Mouse (Mus musculus): ENCODE measurements around the gene Cntrl. TPM values are rescaled to one million over a fixed set of nuclear protein-coding genes. Genes with fewer than 3 reads are reported as not detected.

Gene Cntrl
- polyA plus RNA-seq, 1 experiment, result 2.6 TPM

- TF ChIP-seq POLR2AphosphoS2 (IDR thresholded peaks at IDR 0.05; ENCODE audit: insufficient read length, low read depth), result no peak
- TF ChIP-seq TCF3 (IDR thresholded peaks at IDR 0.05; ENCODE audit: insufficient read length, low read depth), result no peak
- TF ChIP-seq REST (IDR thresholded peaks at IDR 0.05; ENCODE audit: insufficient read depth, insufficient read length), result no peak
- no peak for TF ChIP-seq SRF (IDR thresholded peaks at IDR 0.05; ENCODE audit: control insufficient read depth, insufficient read length, low read depth)
- TF ChIP-seq TCF12 (IDR thresholded peaks at IDR 0.05; ENCODE audit: insufficient read depth, poor library complexity, severe bottlenecking), result no peak
- TF ChIP-seq MYOD1 (IDR thresholded peaks at IDR 0.05; ENCODE audit: control insufficient read depth in 1 of 3, insufficient read length in 2 of 3, low read depth in 2 of 3), result no peak
- TF ChIP-seq E2F4 (IDR thresholded peaks at IDR 0.05; ENCODE audit: insufficient read depth), result no peak
- no peak for TF ChIP-seq MYOG (IDR thresholded peaks at IDR 0.05; ENCODE audit: control insufficient read depth in 1 of 3, insufficient read depth in 1 of 3, insufficient read length in 2 of 3, low read depth in 2 of 3)
- no peak for TF ChIP-seq MAX (IDR thresholded peaks at IDR 0.05; ENCODE audit: low read depth)
- TF ChIP-seq USF1 (IDR thresholded peaks at IDR 0.05; ENCODE audit: low read depth), result no peak
- TF ChIP-seq CEBPB (IDR thresholded peaks at IDR 0.05; ENCODE audit: insufficient read depth, poor library complexity, severe bottlenecking), result no peak
- Histone ChIP-seq H3K4me2 (ENCODE audit: low read depth) (no peak overlapping the region), H3K79me2 (ENCODE audit: control insufficient read depth, insufficient read depth) (no peaks in the 10 kb centered on the region)
Observed at GRCm38 (mm10) chr2:35166816-35167215, 57.5 kb downstream of the Cntrl start.

GRCm38 (mm10) chr2:35169452-35169851 is 60.2 kb downstream of the Cntrl start:
- H3K27me3 ChIP-seq (ENCODE audit: control insufficient read depth, insufficient read depth, insufficient read length), result no peaks in the 10 kb centered on the region
- no peak overlapping the region for H3K4me2 ChIP-seq (ENCODE audit: low read depth)
- H3K79me2 ChIP-seq (ENCODE audit: control insufficient read depth, insufficient read depth), result no peaks in the 10 kb centered on the region
- TF ChIP-seq MYOG (IDR thresholded peaks at IDR 0.05; ENCODE audit: control insufficient read depth in 1 of 3, insufficient read depth in 1 of 3, insufficient read length in 2 of 3, low read depth in 2 of 3), result peak in 1 of 3 experiments; percentile 55
- no peak for TF ChIP-seq POLR2AphosphoS2 (IDR thresholded peaks at IDR 0.05; ENCODE audit: insufficient read length, low read depth)
- no peak for TF ChIP-seq TCF12 (IDR thresholded peaks at IDR 0.05; ENCODE audit: insufficient read depth, poor library complexity, severe bottlenecking)
- TF ChIP-seq SRF (IDR thresholded peaks at IDR 0.05; ENCODE audit: control insufficient read depth, insufficient read length, low read depth), result no peak
- peak in 1 of 3 experiments; percentile 62 for TF ChIP-seq MYOD1 (IDR thresholded peaks at IDR 0.05; ENCODE audit: control insufficient read depth in 1 of 3, insufficient read length in 2 of 3, low read depth in 2 of 3)
- TF ChIP-seq USF1 (IDR thresholded peaks at IDR 0.05; ENCODE audit: low read depth), result no peak
- TF ChIP-seq CEBPB (IDR thresholded peaks at IDR 0.05; ENCODE audit: insufficient read depth, poor library complexity, severe bottlenecking), result no peak
- no peak for TF ChIP-seq TCF3 (IDR thresholded peaks at IDR 0.05; ENCODE audit: insufficient read length, low read depth)
- TF ChIP-seq REST (IDR thresholded peaks at IDR 0.05; ENCODE audit: insufficient read depth, insufficient read length), result no peak
- TF ChIP-seq POLR2A (IDR thresholded peaks at IDR 0.05; ENCODE audit: insufficient read length, low read depth), result no peak
- H3K36me3 ChIP-seq (ENCODE audit: control insufficient read depth, insufficient read depth), result peaks cover 23% of the 10 kb centered on the region
- H3ac ChIP-seq (ENCODE audit: control insufficient read depth, insufficient read length), result no peak overlapping the region
- H3K4me3 ChIP-seq, result no peak overlapping the region

More at GRCm38 (mm10) chr2:35166816-35167215, 57.5 kb downstream of the Cntrl start:
- Histone ChIP-seq H3K4me3 (no peak overlapping the region), H3K36me3 (ENCODE audit: control insufficient read depth, insufficient read depth) (peaks cover 13% of the 10 kb centered on the region), H3K27me3 (ENCODE audit: control insufficient read depth, insufficient read depth, insufficient read length) (no peaks in the 10 kb centered on the region), H3ac (ENCODE audit: control insufficient read depth, insufficient read length) (no peak overlapping the region)

GRCm38 (mm10) chr2:35171341-35171861 is 62.1 kb downstream of the Cntrl start:
- no peaks in the 10 kb centered on the region for H3K27me3 ChIP-seq (ENCODE audit: control insufficient read depth, insufficient read depth, insufficient read length)
- H3ac ChIP-seq (ENCODE audit: control insufficient read depth, insufficient read length), result no peak overlapping the region
- H3K4me3 ChIP-seq, result no peak overlapping the region
- H3K4me2 ChIP-seq (ENCODE audit: low read depth), result no peak overlapping the region
- no peaks in the 10 kb centered on the region for H3K79me2 ChIP-seq (ENCODE audit: control insufficient read depth, insufficient read depth)
- peaks cover 34% of the 10 kb centered on the region for H3K36me3 ChIP-seq (ENCODE audit: control insufficient read depth, insufficient read depth)
- no peak for TF ChIP-seq REST (IDR thresholded peaks at IDR 0.05; ENCODE audit: insufficient read depth, insufficient read length)
- no peak for TF ChIP-seq MYOG (IDR thresholded peaks at IDR 0.05; ENCODE audit: control insufficient read depth in 1 of 3, insufficient read depth in 1 of 3, insufficient read length in 2 of 3, low read depth in 2 of 3)
- no peak for TF ChIP-seq CEBPB (IDR thresholded peaks at IDR 0.05; ENCODE audit: insufficient read depth, poor library complexity, severe bottlenecking)
- TF ChIP-seq MYOD1 (IDR thresholded peaks at IDR 0.05; ENCODE audit: control insufficient read depth in 1 of 3, insufficient read length in 2 of 3, low read depth in 2 of 3), result no peak
- no peak for TF ChIP-seq POLR2AphosphoS2 (IDR thresholded peaks at IDR 0.05; ENCODE audit: insufficient read length, low read depth)
- no peak for TF ChIP-seq SRF (IDR thresholded peaks at IDR 0.05; ENCODE audit: control insufficient read depth, insufficient read length, low read depth)
- TF ChIP-seq USF1 (IDR thresholded peaks at IDR 0.05; ENCODE audit: low read depth), result no peak
- no peak for TF ChIP-seq TCF3 (IDR thresholded peaks at IDR 0.05; ENCODE audit: insufficient read length, low read depth)
- no peak for TF ChIP-seq TCF12 (IDR thresholded peaks at IDR 0.05; ENCODE audit: insufficient read depth, poor library complexity, severe bottlenecking)
- TF ChIP-seq MAX (IDR thresholded peaks at IDR 0.05; ENCODE audit: low read depth), result no peak
- no peak for TF ChIP-seq POLR2A (IDR thresholded peaks at IDR 0.05; ENCODE audit: insufficient read length, low read depth)
- no peak for TF ChIP-seq E2F4 (IDR thresholded peaks at IDR 0.05; ENCODE audit: insufficient read depth)

- no peak overlapping the region for H3K4me2 ChIP-seq (ENCODE audit: low read depth)
- H3ac ChIP-seq (ENCODE audit: control insufficient read depth, insufficient read length), result no peak overlapping the region
- no peaks in the 10 kb centered on the region for H3K27me3 ChIP-seq (ENCODE audit: control insufficient read depth, insufficient read depth, insufficient read length)
- H3K4me3 ChIP-seq, result no peak overlapping the region
- H3K36me3 ChIP-seq (ENCODE audit: control insufficient read depth, insufficient read depth), result peaks cover 38% of the 10 kb centered on the region
- H3K79me2 ChIP-seq (ENCODE audit: control insufficient read depth, insufficient read depth), result no peaks in the 10 kb centered on the region
- TF ChIP-seq SRF (IDR thresholded peaks at IDR 0.05; ENCODE audit: control insufficient read depth, insufficient read length, low read depth), result no peak
- TF ChIP-seq USF1 (IDR thresholded peaks at IDR 0.05; ENCODE audit: low read depth), result no peak
- TF ChIP-seq MYOG (IDR thresholded peaks at IDR 0.05; ENCODE audit: control insufficient read depth in 1 of 3, insufficient read depth in 1 of 3, insufficient read length in 2 of 3, low read depth in 2 of 3), result no peak
- no peak for TF ChIP-seq MAX (IDR thresholded peaks at IDR 0.05; ENCODE audit: low read depth)
- no peak for TF ChIP-seq MYOD1 (IDR thresholded peaks at IDR 0.05; ENCODE audit: control insufficient read depth in 1 of 3, insufficient read length in 2 of 3, low read depth in 2 of 3)
- TF ChIP-seq POLR2A (IDR thresholded peaks at IDR 0.05; ENCODE audit: insufficient read length, low read depth), result no peak
- TF ChIP-seq TCF3 (IDR thresholded peaks at IDR 0.05; ENCODE audit: insufficient read length, low read depth), result no peak
- no peak for TF ChIP-seq E2F4 (IDR thresholded peaks at IDR 0.05; ENCODE audit: insufficient read depth)
- no peak for TF ChIP-seq TCF12 (IDR thresholded peaks at IDR 0.05; ENCODE audit: insufficient read depth, poor library complexity, severe bottlenecking)
- TF ChIP-seq REST (IDR thresholded peaks at IDR 0.05; ENCODE audit: insufficient read depth, insufficient read length), result no peak
- no peak for TF ChIP-seq POLR2AphosphoS2 (IDR thresholded peaks at IDR 0.05; ENCODE audit: insufficient read length, low read depth)
- TF ChIP-seq CEBPB (IDR thresholded peaks at IDR 0.05; ENCODE audit: insufficient read depth, poor library complexity, severe bottlenecking), result no peak
Observed at GRCm38 (mm10) chr2:35172246-35172645, 63.0 kb downstream of the Cntrl start.
